Mouse (Mus musculus) heart, embryonic 12.5 days (tissue): ENCODE data around the gene Bmp6. TPM values are rescaled to one million over a fixed set of nuclear protein-coding genes. Genes with fewer than 3 reads are reported as not detected.

ENCODE experiments used
- ATAC-seq: fragments of 200-750 bp; cut with Nextera tagmentation; 2 replicates; pipeline ENCODE4 v1.8.0; 2017; ENCODE audit warnings: moderate TSS enrichment, moderate library complexity; ENCODE audit not compliant: insufficient number of reproducible peaks, low FRiP score
- H3K27ac ChIP-seq: fragments of 300-500 bp; sonication (generic); 2 replicates; pipeline ENCODE4 v1.5.1; 2016; ENCODE audit warnings: mild to moderate bottlenecking, moderate library complexity; ENCODE audit not compliant: poor library complexity, severe bottlenecking
- H3K27me3 ChIP-seq: fragments of 300-500 bp; sonication (generic); replicated peaks from 2 replicates; pipeline ENCODE4 v1.6.1; 2016; ENCODE audit warnings: mild to moderate bottlenecking, moderate library complexity
- H3K36me3 ChIP-seq: fragments of 300-500 bp; sonication (generic); 2 replicates; pipeline ENCODE4 v1.6.1; 2016; ENCODE audit warnings: mild to moderate bottlenecking, moderate library complexity
- H3K4me1 ChIP-seq: fragments of 300-500 bp; sonication (generic); replicated peaks from 2 replicates; pipeline ENCODE4 v1.6.1; 2016; ENCODE audit warnings: mild to moderate bottlenecking
- H3K4me2 ChIP-seq: fragments of 300-500 bp; sonication (generic); 2 replicates; pipeline ENCODE4 v1.6.1; 2016; ENCODE audit warnings: mild to moderate bottlenecking, moderate library complexity
- H3K4me3 ChIP-seq: fragments of 300-500 bp; sonication (generic); 2 replicates; pipeline ENCODE4 v1.5.1; 2016; ENCODE audit warnings: mild to moderate bottlenecking
- H3K9ac ChIP-seq: fragments of 300-500 bp; sonication (generic); 2 replicates; pipeline ENCODE4 v1.6.1; 2016; ENCODE audit warnings: mild to moderate bottlenecking, moderate library complexity
- H3K9me3 ChIP-seq: fragments of 300-500 bp; sonication (generic); replicated peaks from 2 replicates; pipeline ENCODE4 v1.6.1; 2016; ENCODE audit warnings: mild to moderate bottlenecking, moderate library complexity
- WGBS: fragments of 180-500 bp; shearing (Covaris S2); methylation state at CpG from one replicate; pipeline ENCODE4 v1.1.7; 2016; 5-methylcytosine and 5-hydroxymethylcytosine counted together
- polyA plus RNA-seq: library from polyadenylated mRNA; unstranded; fragments of >200 nt; fragmentation: Nextera tagmentation; extraction: Ambion mirVana; gene quantifications from 2 replicates; pipeline ENCODE4 v1.2.1, GENCODE M21; 2016

Bmp6 gene
- polyA plus RNA-seq, 1 experiment from 2014 or later, result 4.7 TPM

DNA sequence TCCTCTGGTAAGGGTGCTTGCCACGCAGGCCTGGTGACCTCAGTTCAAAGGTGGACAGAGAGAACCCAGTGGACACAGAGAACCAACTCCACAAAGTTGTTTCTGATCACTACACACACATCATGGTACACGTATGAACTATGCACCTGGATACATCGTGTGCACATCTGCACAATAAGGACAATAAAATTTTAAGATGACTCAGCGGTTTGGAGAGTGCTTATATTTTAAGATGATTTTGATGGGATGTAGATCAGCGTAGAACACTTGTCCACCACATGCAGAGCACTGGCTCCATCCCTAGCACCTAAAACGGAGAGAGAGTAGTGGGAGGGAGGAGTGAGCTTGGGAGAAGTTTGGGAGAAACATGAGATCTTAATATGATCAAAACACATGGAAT is 128.6 kb downstream of the Bmp6 start:
- H3K9me3 ChIP-seq, result no peaks in the 10 kb centered on the region
- H3K36me3 ChIP-seq, result no peaks in the 10 kb centered on the region
- H3K27me3 ChIP-seq, result no peaks in the 10 kb centered on the region
- WGBS, result 87% methylated on average over 6 of the region's 6 CpGs
- H3K4me2 ChIP-seq, result no peak overlapping the region
- no peak for ATAC-seq
- no peak overlapping the region for H3K4me3 ChIP-seq
- H3K9ac ChIP-seq, result no peak overlapping the region
- H3K4me1 ChIP-seq, result no peaks in the 10 kb centered on the region
- no peak overlapping the region for H3K27ac ChIP-seq

DNA sequence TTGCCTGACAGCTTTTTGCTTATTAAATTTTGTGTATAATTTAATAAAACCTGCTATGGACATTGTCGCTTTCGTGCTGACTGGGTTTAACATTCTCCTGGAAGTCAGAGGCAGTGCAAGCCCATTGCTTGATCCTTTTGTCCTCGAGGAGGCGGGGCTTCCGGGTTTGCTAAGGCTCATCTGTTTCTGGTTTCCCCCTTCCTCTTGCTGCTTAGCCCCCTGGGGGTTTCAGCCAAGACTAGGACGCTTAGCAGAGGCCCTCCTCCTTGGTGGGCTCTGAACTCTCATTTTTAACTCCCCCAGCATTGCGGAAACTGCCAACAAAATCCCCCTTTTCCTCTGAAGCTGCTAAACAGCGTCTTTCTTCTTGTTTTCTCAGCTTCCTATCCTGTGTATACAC is 132.0 kb downstream of the Bmp6 start:
- 38% methylated on average over 8 of the region's 8 CpGs for WGBS
- no peak for ATAC-seq
- H3K9me3 ChIP-seq, result no peaks in the 10 kb centered on the region
- H3K4me2 ChIP-seq, result no peak overlapping the region
- no peak overlapping the region for H3K9ac ChIP-seq
- no peaks in the 10 kb centered on the region for H3K36me3 ChIP-seq
- H3K27ac ChIP-seq, result no peak overlapping the region
- 0 out of 2 replicates have a peak, but pooled peaks cover 3% of the 10 kb centered on the region for H3K4me1 ChIP-seq
- no peak overlapping the region for H3K4me3 ChIP-seq
- H3K27me3 ChIP-seq, result no peaks in the 10 kb centered on the region

GRCm38 (mm10) chr13:38481021-38481420 is 136.1 kb downstream of the Bmp6 start:
- H3K36me3 ChIP-seq, result no peaks in the 10 kb centered on the region
- WGBS, result 58% methylated on average over 7 of the region's 7 CpGs
- no peak for ATAC-seq
- H3K4me1 ChIP-seq, result peaks cover 11% of the 10 kb centered on the region
- no peak overlapping the region for H3K9ac ChIP-seq
- no peaks in the 10 kb centered on the region for H3K9me3 ChIP-seq
- H3K27me3 ChIP-seq, result no peaks in the 10 kb centered on the region
- H3K4me2 ChIP-seq, result no peak overlapping the region
- no peak overlapping the region for H3K4me3 ChIP-seq
- no peak overlapping the region for H3K27ac ChIP-seq

DNA sequence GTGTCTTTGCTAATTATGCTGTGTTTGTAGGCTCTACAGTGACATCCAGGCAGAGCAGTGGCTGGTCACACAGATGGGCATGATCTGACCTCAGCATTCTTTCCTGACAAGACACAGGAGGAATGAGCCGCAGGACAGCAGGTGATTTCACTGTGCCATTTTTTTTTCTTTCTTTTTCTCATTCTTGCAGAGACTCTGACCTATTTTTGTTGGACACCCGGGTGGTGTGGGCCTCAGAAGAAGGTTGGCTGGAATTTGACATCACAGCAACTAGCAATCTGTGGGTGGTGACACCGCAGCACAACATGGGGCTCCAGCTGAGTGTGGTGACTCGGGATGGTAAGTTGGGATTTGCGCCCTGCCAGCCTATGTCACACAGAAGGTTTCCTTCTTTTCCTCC is 139.8 kb downstream of the Bmp6 start:
- no peak overlapping the region for H3K4me2 ChIP-seq
- H3K36me3 ChIP-seq, result no peaks in the 10 kb centered on the region
- H3K9me3 ChIP-seq, result no peaks in the 10 kb centered on the region
- no peak overlapping the region for H3K4me3 ChIP-seq
- H3K27me3 ChIP-seq, result no peaks in the 10 kb centered on the region
- H3K4me1 ChIP-seq, result peaks cover 16% of the 10 kb centered on the region
- WGBS, result 76% methylated on average over 5 of the region's 5 CpGs
- no peak overlapping the region for H3K9ac ChIP-seq
- no peak for ATAC-seq
- H3K27ac ChIP-seq, result no peak overlapping the region

DNA sequence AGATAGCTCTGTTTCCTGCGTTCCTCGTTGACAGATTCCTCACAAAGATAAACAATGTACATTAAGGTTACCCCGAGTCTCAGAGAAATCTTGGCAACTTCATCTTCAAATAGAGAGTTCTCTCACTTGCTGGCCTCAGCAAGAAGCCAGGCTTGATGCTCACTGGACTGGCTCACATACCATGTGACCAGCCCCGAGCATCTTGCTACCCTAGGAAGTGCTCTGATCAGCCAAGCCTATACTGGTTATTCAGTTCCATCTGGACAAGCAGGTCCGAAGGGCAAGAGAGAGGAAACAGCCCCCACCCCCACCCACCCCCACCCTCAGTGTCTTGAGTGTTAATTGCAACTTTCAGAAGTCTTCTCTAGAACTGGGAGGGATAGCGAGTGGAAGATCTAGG is 141.9 kb downstream of the Bmp6 start:
- Histone ChIP-seq H3K9me3 (no peaks in the 10 kb centered on the region), H3K4me2 (no peak overlapping the region), H3K36me3 (no peaks in the 10 kb centered on the region), H3K27ac (no peak overlapping the region), H3K4me1 (peaks cover 13% of the 10 kb centered on the region), H3K27me3 (no peaks in the 10 kb centered on the region), H3K9ac (no peak overlapping the region), H3K4me3 (no peak overlapping the region)
- no peak for ATAC-seq
- 72% methylated on average over 6 of the region's 6 CpGs for WGBS

DNA sequence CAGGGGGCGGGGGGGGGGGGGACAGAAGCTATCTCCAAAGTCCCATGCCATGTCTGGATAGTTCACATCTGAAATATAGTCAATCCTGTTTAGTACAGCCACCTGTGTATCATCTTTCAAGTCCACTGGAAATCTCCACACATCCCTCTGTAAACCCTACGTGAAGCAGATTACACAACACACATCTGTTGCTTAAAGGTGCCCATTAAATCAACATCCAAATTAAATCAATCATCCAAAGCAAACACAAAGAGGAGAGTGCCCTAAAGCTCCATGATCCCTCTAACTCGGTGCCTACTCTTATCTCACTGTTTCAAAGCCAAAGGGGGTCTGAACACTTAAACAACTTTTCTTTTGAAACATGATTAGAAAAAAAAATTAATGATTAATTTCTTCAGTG is 151.8 kb downstream of the Bmp6 start:
- 0 out of 2 replicates have a peak, but pooled peaks cover 8% of the 10 kb centered on the region for H3K9me3 ChIP-seq
- H3K4me2 ChIP-seq, result no peak overlapping the region
- no peak overlapping the region for H3K4me3 ChIP-seq
- WGBS, result 61% methylated on average over 3 of the region's 3 CpGs
- no peak overlapping the region for H3K9ac ChIP-seq
- H3K4me1 ChIP-seq, result no peaks in the 10 kb centered on the region
- H3K27ac ChIP-seq, result no peak overlapping the region
- no peaks in the 10 kb centered on the region for H3K27me3 ChIP-seq
- H3K36me3 ChIP-seq, result peaks cover 37% of the 10 kb centered on the region
- ATAC-seq, result no peak

- no peak for ATAC-seq
- Histone ChIP-seq H3K4me1 (peaks cover 11% of the 10 kb centered on the region), H3K9me3 (0 out of 2 replicates have a peak, but pooled peaks cover 8% of the 10 kb centered on the region), H3K36me3 (peaks cover 83% of the 10 kb centered on the region), H3K9ac (no peak overlapping the region), H3K4me2 (no peak overlapping the region), H3K27me3 (no peaks in the 10 kb centered on the region), H3K27ac (no peak overlapping the region), H3K4me3 (no peak overlapping the region)
- 84% methylated on average over 12 of the region's 12 CpGs for WGBS
Observed at GRCm38 (mm10) chr13:38501314-38501713, 156.4 kb downstream of the Bmp6 start.

DNA sequence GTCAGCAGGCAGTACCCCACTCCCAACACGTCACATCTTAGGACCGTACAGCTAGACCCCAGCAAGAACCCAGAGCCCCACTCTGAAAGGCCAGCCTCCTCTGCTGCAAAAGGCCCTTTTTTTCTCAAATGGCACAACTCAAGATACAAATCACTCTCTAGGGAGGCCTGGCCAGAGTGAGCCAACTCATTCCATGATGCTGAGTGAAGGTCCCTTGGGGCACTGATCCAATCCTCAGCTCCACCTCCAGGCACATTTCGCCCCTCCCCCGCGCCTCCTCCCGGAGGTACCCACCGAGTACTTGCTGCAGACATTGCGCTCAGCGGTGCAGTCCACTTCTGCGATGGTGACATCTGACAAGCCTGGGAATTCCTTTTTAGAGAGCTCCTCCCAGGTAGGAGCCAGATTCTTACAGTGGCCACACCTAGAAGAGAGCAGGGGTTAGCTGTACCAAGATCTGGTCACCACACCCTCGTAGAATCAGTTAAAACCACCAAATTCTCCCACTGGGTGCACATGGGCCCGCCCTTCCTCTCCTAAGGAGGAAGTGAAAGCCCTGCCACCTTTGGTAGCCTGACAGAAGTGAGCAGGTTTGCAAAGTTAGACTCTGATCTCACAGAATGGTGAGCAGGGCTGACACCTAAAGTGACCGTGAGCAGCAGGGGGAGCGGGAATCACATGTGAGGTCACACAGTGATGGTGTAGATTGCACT is 158.4 kb downstream of the Bmp6 start:
- 69% methylated on average over 14 of the region's 14 CpGs for WGBS
- 0 out of 2 replicates have a peak, but pooled peaks cover 3% of the 10 kb centered on the region for H3K9me3 ChIP-seq

GRCm38 (mm10) chr13:38506320-38506719 is 161.4 kb downstream of the Bmp6 start:
- Histone ChIP-seq H3K9ac (no peak overlapping the region), H3K36me3 (peaks cover 95% of the 10 kb centered on the region), H3K4me1 (peaks cover 11% of the 10 kb centered on the region), H3K9me3 (no peaks in the 10 kb centered on the region), H3K4me3 (no peak overlapping the region), H3K4me2 (no peak overlapping the region), H3K27me3 (no peaks in the 10 kb centered on the region), H3K27ac (no peak overlapping the region)
- no peak for ATAC-seq
- 81% methylated on average over 8 of the region's 8 CpGs for WGBS

More for the DNA sequence above, 158.4 kb downstream of the Bmp6 start:
- Histone ChIP-seq H3K4me3 (no peak overlapping the region), H3K9ac (no peak overlapping the region), H3K36me3 (peaks cover 95% of the 10 kb centered on the region), H3K27me3 (no peaks in the 10 kb centered on the region), H3K4me1 (peaks cover 11% of the 10 kb centered on the region), H3K4me2 (no peak overlapping the region), H3K27ac (no peak overlapping the region; the same call in 1 of the 2 replicates)
- ATAC-seq, result no peak

GRCm38 (mm10) chr13:38506936-38507335 is 162.0 kb downstream of the Bmp6 start:
- H3K4me1 ChIP-seq, result peaks cover 11% of the 10 kb centered on the region
- peaks cover 93% of the 10 kb centered on the region for H3K36me3 ChIP-seq
- ATAC-seq, result no peak
- no peaks in the 10 kb centered on the region for H3K9me3 ChIP-seq
- H3K4me2 ChIP-seq, result no peak overlapping the region
- no peaks in the 10 kb centered on the region for H3K27me3 ChIP-seq
- H3K27ac ChIP-seq, result no peak overlapping the region
- WGBS, result 90% methylated on average over 10 of the region's 10 CpGs
- no peak overlapping the region for H3K4me3 ChIP-seq
- H3K9ac ChIP-seq, result no peak overlapping the region

GRCm38 (mm10) chr13:38509681-38510341 is 164.9 kb downstream of the Bmp6 start:
- WGBS, result 85% methylated on average over 8 of the region's 8 CpGs
- no peaks in the 10 kb centered on the region; the same call in 1 of the 2 replicates for H3K4me1 ChIP-seq
- H3K27me3 ChIP-seq, result no peaks in the 10 kb centered on the region
- no peak overlapping the region for H3K4me3 ChIP-seq
- ATAC-seq, result no peak
- no peak overlapping the region for H3K27ac ChIP-seq
- no peak overlapping the region for H3K4me2 ChIP-seq
- peaks cover 92% of the 10 kb centered on the region for H3K36me3 ChIP-seq
- H3K9me3 ChIP-seq, result no peaks in the 10 kb centered on the region
- no peak overlapping the region for H3K9ac ChIP-seq
